Mouse (Mus musculus) neural tube, embryonic 11.5 days (tissue): Measurements from ENCODE around the gene Cdadc1. TPM values are rescaled to one million over a fixed set of nuclear protein-coding genes. Genes with fewer than 3 reads are reported as not detected.
A peak's percentile ranks its signal among the peaks of the same experiment; 100 is the strongest.

ENCODE experiments used
- ATAC-seq: fragments of 200-750 bp; cut with Nextera tagmentation; 2 replicates; pipeline ENCODE4 v1.8.0; 2017; ENCODE audit warnings: moderate number of reproducible peaks, mild to moderate bottlenecking, moderate TSS enrichment, moderate library complexity; ENCODE audit not compliant: insufficient read depth, low FRiP score, low TSS enrichment
- DNase-seq: peaks from one replicate; pipeline ENCODE4 v3.0.0-alpha.2; 2015; ENCODE audit warnings: low spot score
- H3K27ac ChIP-seq: fragments of 300-500 bp; sonication (generic); 2 replicates; pipeline ENCODE4 v1.5.1; 2014; ENCODE audit warnings: low read depth, mild to moderate bottlenecking, low read length
- H3K27me3 ChIP-seq: fragments of 300-500 bp; sonication (generic); 2 replicates; pipeline ENCODE4 v1.6.1; 2014; ENCODE audit warnings: mild to moderate bottlenecking, low read length, mixed read lengths; ENCODE audit not compliant: control insufficient read depth, insufficient read depth
- H3K36me3 ChIP-seq: fragments of 300-500 bp; sonication (generic); 2 replicates; pipeline ENCODE4 v1.6.1; 2014; ENCODE audit warnings: mild to moderate bottlenecking, low read length, moderate library complexity, mixed read lengths; ENCODE audit not compliant: control insufficient read depth, insufficient read depth
- H3K4me1 ChIP-seq: fragments of 300-500 bp; sonication (generic); 2 replicates; pipeline ENCODE4 v1.6.1; 2014; ENCODE audit warnings: low read length, mixed read lengths; ENCODE audit not compliant: control insufficient read depth, insufficient read depth
- H3K4me2 ChIP-seq: fragments of 300-500 bp; sonication (generic); 2 replicates; pipeline ENCODE4 v1.6.1; 2014; ENCODE audit warnings: low read depth, mild to moderate bottlenecking, moderate library complexity
- H3K4me3 ChIP-seq: fragments of 300-500 bp; sonication (generic); 2 replicates; pipeline ENCODE4 v1.5.1; 2014; ENCODE audit warnings: low read depth, low read length
- H3K9ac ChIP-seq: fragments of 300-500 bp; sonication (generic); 2 replicates; pipeline ENCODE4 v1.6.1; 2014; ENCODE audit warnings: mild to moderate bottlenecking, low read length
- H3K9me3 ChIP-seq: fragments of 300-500 bp; sonication (generic); 2 replicates; pipeline ENCODE4 v1.6.1; 2016; ENCODE audit warnings: low read length; ENCODE audit not compliant: control insufficient read depth
- WGBS: fragments of 180-500 bp; shearing (Covaris S2); extraction: QIAGEN DNeasy Blood & Tissue Kit; methylation state at CpG from one replicate; pipeline ENCODE4 v1.1.7; 2014; 5-methylcytosine and 5-hydroxymethylcytosine counted together
- polyA plus RNA-seq: library from polyadenylated mRNA; unstranded; fragments of >200 nt; fragmentation: Nextera tagmentation; extraction: Ambion mirVana; gene quantifications from 2 replicates; pipeline ENCODE4 v1.2.1, GENCODE M21; 2014

Gene Cdadc1
- polyA plus RNA-seq, 1 experiment from 2014 or later: 28.7 TPM

- ATAC-seq: peak; percentile 38; the same call in 1 of the 2 replicates
- Histone ChIP-seq H3K4me1 (peaks cover 5% of the 10 kb centered on the region), H3K27ac (no peak overlapping the region), H3K9me3 (no peaks in the 10 kb centered on the region), H3K36me3 (no peaks in the 10 kb centered on the region), H3K4me2 (peak overlapping the region; percentile 66), H3K4me3 (peak overlapping the region; percentile 81), H3K9ac (peak overlapping the region; percentile 81), H3K27me3 (no peaks in the 10 kb centered on the region)
- 4% methylated on average over 8 of the region's 8 CpGs for WGBS
- no peak for DNase-seq
Measured at GRCm38 (mm10) chr14:59598260-59598627, 485 bp upstream of the Cdadc1 start.

- H3K9me3 ChIP-seq: no peaks in the 10 kb centered on the region
- WGBS: 93% methylated on average over 3 of the region's 3 CpGs
- no peak for ATAC-seq
- 0 out of 2 replicates have a peak, but pooled peaks cover 2% of the 10 kb centered on the region for H3K36me3 ChIP-seq
- H3K9ac ChIP-seq: no peak overlapping the region
- DNase-seq: no peak
- peaks cover 5% of the 10 kb centered on the region for H3K4me1 ChIP-seq
- H3K4me2 ChIP-seq: no peak overlapping the region
- H3K4me3 ChIP-seq: no peak overlapping the region
- H3K27ac ChIP-seq: no peak overlapping the region
- no peaks in the 10 kb centered on the region for H3K27me3 ChIP-seq
Measured at GRCm38 (mm10) chr14:59594988-59595387, 2.8 kb downstream of the Cdadc1 start.

- H3K4me2 ChIP-seq: no peak overlapping the region
Measured at GRCm38 (mm10) chr14:59592593-59592992, 5.2 kb downstream of the Cdadc1 start.

GRCm38 (mm10) chr14:59591901-59592300 lies 5.9 kb downstream of the Cdadc1 start:
- H3K4me3 ChIP-seq: no peak overlapping the region
- H3K9me3 ChIP-seq: no peaks in the 10 kb centered on the region
- H3K4me1 ChIP-seq: peaks cover 3% of the 10 kb centered on the region
- DNase-seq (no peak), ATAC-seq (no peak)
- no peak overlapping the region for H3K4me2 ChIP-seq
- H3K27me3 ChIP-seq: no peaks in the 10 kb centered on the region
- H3K36me3 ChIP-seq: peaks cover 10% of the 10 kb centered on the region
- H3K9ac ChIP-seq: no peak overlapping the region
- H3K27ac ChIP-seq: no peak overlapping the region
- 65% methylated on average over 8 of the region's 8 CpGs for WGBS

More at GRCm38 (mm10) chr14:59592593-59592992, 5.2 kb downstream of the Cdadc1 start:
- no peak overlapping the region for H3K4me3 ChIP-seq
- H3K9me3 ChIP-seq: no peaks in the 10 kb centered on the region
- no peak overlapping the region for H3K27ac ChIP-seq
- no peaks in the 10 kb centered on the region for H3K27me3 ChIP-seq
- WGBS: 68% methylated on average over 3 of the region's 3 CpGs
- peaks cover 10% of the 10 kb centered on the region for H3K36me3 ChIP-seq
- H3K4me1 ChIP-seq: peaks cover 5% of the 10 kb centered on the region
- no peak overlapping the region for H3K9ac ChIP-seq
- ATAC-seq: no peak
- no peak for DNase-seq

- Histone ChIP-seq H3K9me3 (no peaks in the 10 kb centered on the region), H3K9ac (no peak overlapping the region), H3K27me3 (no peaks in the 10 kb centered on the region), H3K4me3 (no peak overlapping the region), H3K4me2 (no peak overlapping the region), H3K27ac (no peak overlapping the region), H3K4me1 (no peaks in the 10 kb centered on the region), H3K36me3 (peaks cover 10% of the 10 kb centered on the region)
- no peak for DNase-seq
- no peak for ATAC-seq
- 85% methylated on average over 1 of the region's 1 CpGs for WGBS
Measured at GRCm38 (mm10) chr14:59590614-59591013, 7.1 kb downstream of the Cdadc1 start.

- no peak overlapping the region for H3K27ac ChIP-seq
- H3K36me3 ChIP-seq: peaks cover 2% of the 10 kb centered on the region
- H3K4me2 ChIP-seq: no peak overlapping the region
- no peaks in the 10 kb centered on the region for H3K4me1 ChIP-seq
- H3K9ac ChIP-seq: no peak overlapping the region
- ATAC-seq: no peak
- DNase-seq: no peak
- H3K27me3 ChIP-seq: no peaks in the 10 kb centered on the region
- 91% methylated on average over 5 of the region's 5 CpGs for WGBS
- no peaks in the 10 kb centered on the region for H3K9me3 ChIP-seq
- H3K4me3 ChIP-seq: no peak overlapping the region
Measured at GRCm38 (mm10) chr14:59576385-59576784, 21.4 kb downstream of the Cdadc1 start.

GRCm38 (mm10) chr14:59566756-59567155 lies 31.0 kb downstream of the Cdadc1 start:
- no peak overlapping the region for H3K27ac ChIP-seq
- DNase-seq: no peak
- H3K27me3 ChIP-seq: no peaks in the 10 kb centered on the region
- WGBS: 88% methylated on average over 6 of the region's 6 CpGs
- H3K4me1 ChIP-seq: no peaks in the 10 kb centered on the region
- no peak for ATAC-seq
- H3K4me3 ChIP-seq: no peak overlapping the region
- no peak overlapping the region for H3K4me2 ChIP-seq
- H3K36me3 ChIP-seq: no peaks in the 10 kb centered on the region
- no peaks in the 10 kb centered on the region for H3K9me3 ChIP-seq
- H3K9ac ChIP-seq: no peak overlapping the region

GRCm38 (mm10) chr14:59557886-59558285 lies 39.9 kb downstream of the Cdadc1 start:
- no peaks in the 10 kb centered on the region for H3K9me3 ChIP-seq
- WGBS: 34% methylated on average over 1 of the region's 1 CpGs
- H3K4me2 ChIP-seq: no peak overlapping the region
- H3K27me3 ChIP-seq: no peaks in the 10 kb centered on the region
- no peaks in the 10 kb centered on the region for H3K4me1 ChIP-seq
- ATAC-seq (no peak), DNase-seq (no peak)
- H3K27ac ChIP-seq: no peak overlapping the region
- H3K9ac ChIP-seq: no peak overlapping the region
- no peak overlapping the region for H3K4me3 ChIP-seq
- H3K36me3 ChIP-seq: no peaks in the 10 kb centered on the region

GRCm38 (mm10) chr14:59557071-59557470 lies 40.7 kb downstream of the Cdadc1 start:
- DNase-seq: no peak
- Histone ChIP-seq H3K9me3 (no peaks in the 10 kb centered on the region), H3K27me3 (no peaks in the 10 kb centered on the region), H3K27ac (no peak overlapping the region), H3K36me3 (no peaks in the 10 kb centered on the region), H3K4me2 (no peak overlapping the region), H3K4me3 (no peak overlapping the region), H3K9ac (no peak overlapping the region), H3K4me1 (no peaks in the 10 kb centered on the region)
- ATAC-seq: no peak
- 70% methylated on average over 4 of the region's 4 CpGs for WGBS
